Mouse (Mus musculus) midbrain, postnatal 0 days (tissue): ENCODE measurements at regions not wholly inside any gene's neighbourhood (a gene's known extent, or its start where the extent isn't known, plus 50 kb on each side); places are given as distances from the start of the nearest gene placed in this dataset.

Experiments
- ATAC-seq: fragments of 200-750 bp; cut with Nextera tagmentation; 2 replicates; pipeline ENCODE4 v1.8.0; 2017; ENCODE audit warnings: moderate number of reproducible peaks, mild to moderate bottlenecking, moderate TSS enrichment, moderate library complexity; ENCODE audit not compliant: low FRiP score
- DNase-seq: peaks from one replicate; pipeline ENCODE4 v3.0.0-alpha.2; 2015; ENCODE audit warnings: low spot score
- H3K27ac ChIP-seq: fragments of 300-500 bp; sonication (generic); 2 replicates; pipeline ENCODE4 v1.5.1; 2014; ENCODE audit warnings: low read depth, mild to moderate bottlenecking, low read length, mixed read lengths
- H3K27me3 ChIP-seq: fragments of 300-500 bp; sonication (generic); 2 replicates; pipeline ENCODE4 v1.6.1; 2014; ENCODE audit warnings: low read length, control low read depth, mixed read lengths; ENCODE audit not compliant: insufficient read depth
- H3K36me3 ChIP-seq: fragments of 300-500 bp; sonication (generic); 2 replicates; pipeline ENCODE4 v1.6.1; 2014; ENCODE audit warnings: low read length, control low read depth, mixed read lengths; ENCODE audit not compliant: insufficient read depth
- H3K4me1 ChIP-seq: fragments of 300-500 bp; sonication (generic); 2 replicates; pipeline ENCODE4 v1.6.1; 2014; ENCODE audit warnings: mild to moderate bottlenecking, control low read depth, antibody characterized with exemption, low read length, mixed read lengths; ENCODE audit not compliant: insufficient read depth
- H3K4me2 ChIP-seq: fragments of 300-500 bp; sonication (generic); 2 replicates; pipeline ENCODE4 v1.6.1; 2014; ENCODE audit warnings: low read depth, mild to moderate bottlenecking, low read length, mixed read lengths; ENCODE audit not compliant: poor library complexity, severe bottlenecking
- H3K4me3 ChIP-seq: fragments of 300-500 bp; sonication (generic); 2 replicates; pipeline ENCODE4 v1.5.1; 2014; ENCODE audit warnings: low read depth, mild to moderate bottlenecking, low read length, moderate library complexity
- H3K9ac ChIP-seq: fragments of 300-500 bp; sonication (generic); replicated peaks from 2 replicates; pipeline ENCODE4 v1.6.1; 2014; ENCODE audit warnings: mild to moderate bottlenecking, low read length, moderate library complexity, mixed read lengths; ENCODE audit not compliant: poor library complexity, severe bottlenecking
- H3K9me3 ChIP-seq: fragments of 300-500 bp; sonication (generic); 2 replicates; pipeline ENCODE4 v1.6.1; 2016; ENCODE audit warnings: low read length, control low read depth
- CTCF ChIP-seq: IDR thresholded peaks from 2 replicates; pipeline ENCODE4 v1.5.1; 2016; ENCODE audit warnings: antibody characterized with exemption, mild to moderate bottlenecking
- WGBS: fragments of 180-500 bp; shearing (Covaris S2); extraction: QIAGEN DNeasy Blood & Tissue Kit; methylation state at CpG from one replicate; pipeline ENCODE4 v1.1.7; 2014; 5-methylcytosine and 5-hydroxymethylcytosine counted together

GRCm38 (mm10) chr3:114627103-114627502, 276.8 kb upstream of the Olfm3 start:
- no peak overlapping the region for H3K9ac ChIP-seq
- no peak overlapping the region for H3K4me2 ChIP-seq
- DNase-seq: no peak
- no peak for TF ChIP-seq CTCF
- no peaks in the 10 kb centered on the region for H3K4me1 ChIP-seq
- no peaks in the 10 kb centered on the region for H3K27me3 ChIP-seq
- no peak for ATAC-seq
- H3K9me3 ChIP-seq: no peaks in the 10 kb centered on the region
- no peak overlapping the region for H3K4me3 ChIP-seq
- 46% methylated on average over 2 of the region's 2 CpGs for WGBS
- H3K27ac ChIP-seq: no peak overlapping the region
- no peaks in the 10 kb centered on the region for H3K36me3 ChIP-seq

DNA sequence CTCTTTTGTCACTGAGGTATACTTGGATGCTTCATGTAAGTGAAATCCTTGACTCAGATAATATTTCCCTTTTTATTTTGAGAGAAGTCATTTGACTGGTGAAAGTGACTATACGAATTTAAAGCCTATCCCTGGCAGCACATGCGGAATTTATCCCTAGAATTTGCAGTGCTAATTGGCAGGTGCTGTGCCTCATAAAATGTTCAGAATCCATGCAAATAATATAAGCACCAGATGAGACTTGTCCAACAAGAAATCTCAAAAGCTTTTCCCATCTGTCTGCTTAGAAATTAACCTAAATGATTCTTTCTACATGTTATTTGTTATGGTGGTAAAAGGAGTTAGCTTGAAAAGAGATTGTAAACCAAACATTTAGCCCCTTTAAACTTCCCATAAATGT, 268.5 kb upstream of the Olfm3 start:
- no peaks in the 10 kb centered on the region for H3K9me3 ChIP-seq
- TF ChIP-seq CTCF: no peak
- H3K27ac ChIP-seq: no peak overlapping the region
- H3K9ac ChIP-seq: no peak overlapping the region
- H3K4me2 ChIP-seq: no peak overlapping the region
- H3K36me3 ChIP-seq: no peaks in the 10 kb centered on the region
- H3K27me3 ChIP-seq: no peaks in the 10 kb centered on the region
- ATAC-seq (no peak), DNase-seq (no peak)
- H3K4me1 ChIP-seq: no peaks in the 10 kb centered on the region
- WGBS: 76% methylated on average over 2 of the region's 2 CpGs
- H3K4me3 ChIP-seq: no peak overlapping the region

GRCm38 (mm10) chr3:114647957-114648356, 255.9 kb upstream of the Olfm3 start:
- Histone ChIP-seq H3K4me2 (no peak overlapping the region), H3K9ac (no peak overlapping the region), H3K27ac (no peak overlapping the region), H3K36me3 (no peaks in the 10 kb centered on the region), H3K4me1 (no peaks in the 10 kb centered on the region), H3K9me3 (no peaks in the 10 kb centered on the region), H3K27me3 (no peaks in the 10 kb centered on the region), H3K4me3 (no peak overlapping the region)
- ATAC-seq (no peak), DNase-seq (no peak)
- 74% methylated on average over 3 of the region's 3 CpGs for WGBS
- no peak for TF ChIP-seq CTCF

DNA sequence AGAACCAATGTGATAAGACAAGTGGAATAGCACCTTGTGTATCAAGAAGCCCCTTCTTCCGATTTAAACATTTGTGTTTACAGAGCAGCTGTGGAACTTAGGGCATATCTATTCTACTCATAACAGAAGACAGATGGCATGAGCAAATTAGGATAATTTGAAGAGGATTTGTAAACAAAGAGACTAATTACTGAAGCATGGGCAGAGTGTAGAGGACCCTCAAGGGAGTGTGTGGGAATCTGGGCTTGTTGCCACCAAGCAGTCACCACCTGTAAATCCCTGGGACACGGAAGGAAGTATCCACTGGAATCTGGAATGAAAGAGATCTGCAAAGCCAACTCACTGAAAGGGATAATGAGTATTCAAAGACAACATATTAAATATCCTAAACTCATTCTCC, 205.9 kb upstream of the Olfm3 start:
- no peaks in the 10 kb centered on the region for H3K36me3 ChIP-seq
- WGBS: 62% methylated on average over 2 of the region's 2 CpGs
- H3K9ac ChIP-seq: no peak overlapping the region
- ATAC-seq (no peak), DNase-seq (peak; percentile 61)
- no peak overlapping the region for H3K4me3 ChIP-seq
- H3K9me3 ChIP-seq: no peaks in the 10 kb centered on the region
- H3K27me3 ChIP-seq: no peaks in the 10 kb centered on the region
- H3K4me2 ChIP-seq: no peak overlapping the region
- no peak for TF ChIP-seq CTCF
- H3K27ac ChIP-seq: no peak overlapping the region
- H3K4me1 ChIP-seq: no peaks in the 10 kb centered on the region

DNA sequence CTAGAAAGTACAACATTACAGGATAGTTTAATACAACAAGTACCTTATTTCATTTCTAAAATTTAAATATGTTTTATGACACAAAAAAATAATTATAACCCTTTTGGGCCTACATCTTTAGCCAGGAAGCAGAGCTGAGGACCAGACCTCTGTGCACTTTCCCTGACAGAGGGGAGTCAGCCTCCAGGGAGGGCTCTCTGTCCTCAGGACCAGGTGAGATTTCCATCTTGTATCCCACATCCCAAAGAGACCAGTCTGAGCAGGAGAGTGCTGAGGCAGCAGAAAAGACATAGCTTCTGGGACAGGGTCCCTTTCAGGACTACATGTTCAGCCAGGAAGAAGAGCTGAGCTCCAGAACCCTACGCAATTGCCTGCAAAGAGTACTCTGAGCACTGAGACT, 178.7 kb upstream of the Olfm3 start:
- H3K36me3 ChIP-seq: no peaks in the 10 kb centered on the region
- ATAC-seq (no peak), DNase-seq (no peak)
- 84% methylated on average over 1 of the region's 1 CpGs for WGBS
- no peaks in the 10 kb centered on the region for H3K4me1 ChIP-seq
- H3K4me3 ChIP-seq: no peak overlapping the region
- no peaks in the 10 kb centered on the region for H3K27me3 ChIP-seq
- no peak overlapping the region for H3K4me2 ChIP-seq
- H3K9ac ChIP-seq: no peak overlapping the region
- no peak for TF ChIP-seq CTCF
- H3K27ac ChIP-seq: no peak overlapping the region
- H3K9me3 ChIP-seq: no peaks in the 10 kb centered on the region

DNA sequence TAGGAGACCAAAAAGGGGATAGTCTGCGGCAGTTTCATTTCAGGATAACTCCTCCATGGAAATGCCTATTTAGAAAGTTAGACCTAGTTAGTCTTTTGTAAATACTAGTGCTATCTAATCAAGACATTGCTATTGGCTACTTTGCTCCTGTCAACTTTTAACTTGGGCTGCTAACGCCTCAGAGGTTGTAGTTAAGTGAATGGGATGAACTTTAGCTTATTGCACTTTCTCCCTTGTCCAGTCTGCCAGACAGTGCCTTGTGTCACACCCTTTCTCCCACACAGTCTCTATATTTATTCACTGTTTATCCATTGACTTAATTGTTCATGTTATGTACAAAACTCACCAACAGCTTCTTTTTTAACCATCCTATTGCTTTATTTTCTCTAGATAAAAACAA, 167.5 kb upstream of the Olfm3 start:
- no peaks in the 10 kb centered on the region for H3K36me3 ChIP-seq
- 84% methylated on average over 2 of the region's 2 CpGs for WGBS
- TF ChIP-seq CTCF: no peak

GRCm38 (mm10) chr3:114744206-114744605, 159.7 kb upstream of the Olfm3 start:
- no peak for DNase-seq
- TF ChIP-seq CTCF: no peak
- ATAC-seq: no peak
- 88% methylated on average over 1 of the region's 1 CpGs for WGBS
- H3K27ac ChIP-seq: no peak overlapping the region
- H3K36me3 ChIP-seq: no peaks in the 10 kb centered on the region
- H3K4me3 ChIP-seq: no peak overlapping the region
- no peak overlapping the region for H3K4me2 ChIP-seq
- no peaks in the 10 kb centered on the region for H3K4me1 ChIP-seq
- no peaks in the 10 kb centered on the region for H3K9me3 ChIP-seq
- H3K9ac ChIP-seq: no peak overlapping the region
- no peaks in the 10 kb centered on the region for H3K27me3 ChIP-seq

More for the DNA sequence above, 167.5 kb upstream of the Olfm3 start:
- ATAC-seq (no peak), DNase-seq (no peak)
- H3K27me3 ChIP-seq: no peaks in the 10 kb centered on the region
- no peak overlapping the region for H3K4me2 ChIP-seq
- H3K4me3 ChIP-seq: no peak overlapping the region
- H3K9ac ChIP-seq: no peak overlapping the region
- no peaks in the 10 kb centered on the region for H3K4me1 ChIP-seq
- H3K27ac ChIP-seq: no peak overlapping the region
- H3K9me3 ChIP-seq: no peaks in the 10 kb centered on the region
